Mouse (Mus musculus): ENCODE data around the gene Slc35e1.

The Slc35e1 gene

DNA sequence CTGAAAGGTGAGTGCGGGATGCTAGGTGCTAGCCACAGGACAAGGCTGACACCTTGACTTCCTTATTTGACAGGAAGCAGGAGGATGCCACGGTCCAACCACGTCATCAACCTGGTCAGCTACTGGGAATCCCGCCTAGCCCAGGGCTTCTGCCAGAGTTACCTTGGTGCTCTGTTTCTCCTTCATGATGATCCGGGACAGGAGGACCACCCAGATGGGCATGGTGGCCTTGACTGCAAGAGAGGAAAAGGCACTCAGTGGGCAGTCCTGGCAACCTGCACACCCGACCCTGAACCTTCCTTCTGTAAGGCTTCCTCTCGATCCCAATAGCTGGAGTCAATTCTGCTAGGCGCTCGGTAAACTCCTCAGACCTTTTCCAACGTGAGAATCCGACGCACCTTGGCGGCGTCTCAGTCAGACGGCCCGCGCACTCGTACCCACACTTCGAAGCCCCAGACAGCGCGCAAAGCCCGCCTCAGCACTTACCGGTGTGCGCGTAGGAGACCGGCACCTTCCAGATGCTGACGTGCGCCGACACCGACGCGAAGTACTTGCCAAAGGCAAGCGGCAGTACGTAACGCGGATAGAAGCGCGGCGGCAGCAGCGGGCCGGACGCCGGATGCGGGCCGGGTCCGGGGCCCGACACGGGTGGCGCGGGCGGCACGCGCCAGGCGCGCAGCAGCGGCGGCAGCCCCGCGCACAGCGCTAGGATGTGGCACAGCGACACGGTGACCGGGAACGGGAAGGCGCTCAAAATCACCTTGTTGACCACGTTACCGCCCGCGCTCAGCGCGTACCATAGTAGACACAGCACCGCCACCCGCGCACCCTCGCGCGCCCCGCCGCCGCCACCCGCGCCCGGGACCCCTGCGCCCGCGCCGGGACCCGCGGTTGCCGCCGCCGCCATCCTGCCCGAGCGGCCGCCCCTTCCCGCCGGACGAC lies at the start of gene Slc35e1:
Gene Slc35e1 (minus strand): TSS at position 935 of the 942 bp plus-strand sequence.
- peak in 1 of 2 experiments; percentile 61 for DNase-seq

DNA sequence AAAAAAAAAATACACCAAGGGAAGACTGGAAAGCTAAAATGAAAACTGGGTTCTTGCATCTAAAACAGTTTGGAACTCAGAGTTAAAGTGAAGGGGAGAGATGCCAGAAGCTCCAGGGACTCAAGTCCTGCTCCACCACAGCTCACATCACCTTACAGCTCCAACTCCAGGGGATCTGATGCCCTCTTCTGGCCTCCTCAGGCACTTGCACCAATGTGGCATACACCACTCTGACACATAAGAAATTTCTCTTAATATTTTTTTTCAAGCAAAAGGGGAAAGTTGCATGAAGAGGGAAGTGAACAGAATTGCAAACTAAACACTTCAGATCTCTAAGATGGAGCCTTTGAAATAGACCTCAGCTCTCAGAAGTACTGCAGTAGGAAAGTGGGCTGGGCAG lies 46.8 kb upstream of the Slc35e1 start:
- peak in 1 of 2 experiments; percentile 24 for DNase-seq

DNA sequence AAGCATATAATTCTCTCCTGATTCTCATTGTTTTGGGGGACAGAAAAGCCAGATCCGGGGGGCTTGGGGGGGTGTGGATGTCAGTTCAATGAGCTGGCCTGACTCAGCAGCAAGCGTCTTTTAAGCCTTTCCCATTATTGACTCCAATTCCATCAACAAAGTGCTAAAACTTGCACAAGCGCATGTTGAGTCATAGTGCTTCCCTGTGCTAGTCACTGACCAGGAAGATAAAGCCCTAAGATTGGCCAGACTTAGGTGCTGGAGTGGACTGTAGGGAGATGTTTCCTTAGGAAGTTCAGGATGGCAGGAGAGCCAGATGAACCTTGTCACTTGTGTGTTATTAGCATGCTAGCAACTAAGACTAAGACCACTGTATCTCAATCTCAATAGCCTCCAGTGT lies 42.5 kb upstream of the Slc35e1 start:
- no peak for DNase-seq

- no peak for DNase-seq
These were observed 39.7 kb upstream of the Slc35e1 start for GRCm38 (mm10) chr8:72532103-72532502.

DNA sequence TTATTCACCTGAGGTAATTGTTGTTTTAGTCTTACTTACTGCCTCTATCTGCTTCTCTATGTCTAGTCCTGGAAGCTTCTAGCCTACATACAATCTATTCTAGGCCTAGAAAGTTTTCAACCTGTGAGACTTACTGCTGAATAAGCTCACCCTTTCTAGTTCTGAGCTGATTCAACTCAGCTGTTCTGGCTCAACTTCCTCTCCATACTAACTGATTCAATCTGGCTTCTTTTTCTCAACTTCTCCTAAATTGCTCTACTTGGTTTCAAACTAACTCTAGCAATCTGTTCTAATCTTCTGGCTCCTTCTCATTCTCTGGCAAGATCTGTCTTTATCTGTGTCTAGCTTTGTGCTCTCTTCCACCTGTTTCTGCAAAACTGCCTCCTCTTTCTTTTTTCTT lies 29.5 kb upstream of the Slc35e1 start:
- DNase-seq: no peak

- no peak for DNase-seq
These were observed 25.1 kb upstream of the Slc35e1 start for GRCm38 (mm10) chr8:72517421-72517988.

DNA sequence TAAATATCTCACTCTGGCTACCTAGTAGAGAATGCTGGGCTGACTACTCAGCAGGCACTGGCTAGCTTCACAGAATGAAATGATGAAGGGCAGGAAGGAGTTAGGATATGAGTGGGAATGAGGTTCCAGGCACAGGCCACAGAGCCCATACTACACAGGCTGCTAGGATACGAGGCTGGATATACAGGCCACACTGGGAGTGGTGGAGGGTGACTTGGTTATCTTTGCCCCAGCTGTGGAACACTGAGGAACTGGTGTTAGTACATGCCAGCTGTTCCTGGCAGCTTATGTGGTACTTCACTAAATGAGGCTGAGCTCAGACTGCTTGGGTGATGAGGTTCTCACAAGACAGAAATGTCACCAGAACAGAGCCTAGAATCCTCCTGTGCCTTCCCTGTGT lies 20.7 kb upstream of the Slc35e1 start:
- DNase-seq: no peak

DNA sequence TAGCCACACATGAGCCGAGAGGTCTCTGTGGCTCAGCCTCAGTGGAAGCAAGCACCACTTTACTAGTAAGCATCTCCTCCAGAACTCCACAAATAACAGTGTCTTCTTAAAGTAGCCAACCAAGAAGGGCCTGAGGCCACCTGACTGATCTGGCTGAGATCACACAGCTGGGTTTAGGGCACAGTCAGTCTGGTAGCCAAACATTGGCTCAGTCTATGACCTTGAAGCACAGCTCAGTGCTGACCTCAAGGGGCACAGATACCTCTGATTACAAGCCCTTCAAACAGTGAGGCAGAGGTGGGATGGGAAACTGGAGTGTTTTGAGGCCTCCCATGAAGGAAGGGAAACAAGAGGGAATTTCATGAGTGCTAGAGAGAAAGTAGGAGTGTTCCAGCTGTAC lies 20.2 kb upstream of the Slc35e1 start:
- no peak for DNase-seq

DNA sequence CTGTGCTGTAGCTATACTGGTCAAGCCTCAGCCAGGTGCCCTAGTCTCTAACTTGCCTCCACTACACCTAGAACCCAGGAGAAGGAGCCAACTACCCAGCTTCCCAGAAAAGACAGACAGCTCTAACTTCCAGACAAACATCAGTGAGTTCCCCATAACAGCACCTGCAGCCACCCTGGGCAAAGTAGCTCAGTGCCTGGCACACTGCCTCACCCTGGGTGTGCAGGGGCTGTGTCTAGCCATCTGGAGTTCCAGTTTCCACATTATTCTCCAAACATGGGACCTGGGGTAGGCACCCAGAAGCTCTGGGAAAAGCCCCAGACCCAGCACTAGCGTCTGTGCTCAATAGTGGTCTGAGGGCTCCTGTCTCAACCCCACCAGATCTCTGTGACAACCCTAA lies 15.1 kb upstream of the Slc35e1 start:
- DNase-seq: peak in 1 of 2 experiments; percentile 50

DNA sequence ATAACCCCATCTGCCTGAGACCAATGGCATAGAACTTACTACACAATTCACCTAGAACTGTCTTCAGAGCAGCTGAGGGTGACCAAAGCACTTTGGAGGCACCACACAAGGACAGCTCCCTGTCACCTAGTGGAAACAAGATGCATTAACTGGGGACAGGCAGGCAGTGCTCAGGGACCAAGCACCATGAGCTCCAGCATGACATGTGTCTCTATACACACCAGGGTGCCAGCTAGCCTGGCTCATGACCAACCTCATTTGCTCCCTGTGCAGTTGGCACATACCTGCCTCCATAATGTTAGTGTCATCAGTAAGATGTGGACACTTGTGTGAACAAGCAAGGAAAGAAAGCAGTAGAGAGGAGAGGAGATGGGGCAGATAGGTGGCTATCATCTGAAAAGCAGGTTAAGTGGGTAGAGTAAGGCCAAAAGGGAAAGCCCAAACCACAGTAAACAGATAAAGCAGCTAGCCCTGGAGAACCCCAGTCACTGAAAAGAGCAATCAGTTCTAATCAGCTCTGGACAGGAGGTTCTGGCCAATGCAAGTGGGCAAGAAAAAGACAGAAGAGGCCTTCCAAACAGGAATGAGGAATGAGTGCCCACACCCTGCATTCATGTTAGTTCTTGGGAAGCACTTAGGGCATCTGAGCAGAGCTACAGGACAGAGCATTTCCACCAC lies 12.4 kb upstream of the Slc35e1 start:
- peak; percentile 80 to 82 for DNase-seq

DNA sequence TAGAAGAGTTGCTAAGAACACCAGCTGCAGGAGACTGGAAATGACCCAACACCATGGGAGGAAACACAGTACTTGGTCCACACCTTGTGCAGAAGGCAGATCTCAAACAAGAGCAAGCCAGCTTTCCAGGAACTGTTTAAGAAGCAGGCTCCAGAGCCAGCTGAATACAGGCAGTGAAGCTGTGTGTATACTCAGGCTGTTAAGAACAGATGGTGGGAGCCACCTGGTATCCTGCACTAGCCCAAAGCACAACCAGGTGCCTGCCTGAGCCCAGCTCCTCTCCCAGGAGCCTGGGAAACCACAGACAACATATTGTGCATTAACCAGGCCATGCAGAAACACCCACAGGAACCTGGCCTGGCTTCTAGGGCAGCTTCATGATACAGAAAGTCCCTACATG lies 11.7 kb upstream of the Slc35e1 start:
- peak; percentile 85 to 87 for DNase-seq

GRCm38 (mm10) chr8:72500521-72500931 lies 8.1 kb upstream of the Slc35e1 start:
- peak; percentile 87 to 89 for DNase-seq

GRCm38 (mm10) chr8:72499521-72500284 lies 7.3 kb upstream of the Slc35e1 start:
- no peak for DNase-seq

DNA sequence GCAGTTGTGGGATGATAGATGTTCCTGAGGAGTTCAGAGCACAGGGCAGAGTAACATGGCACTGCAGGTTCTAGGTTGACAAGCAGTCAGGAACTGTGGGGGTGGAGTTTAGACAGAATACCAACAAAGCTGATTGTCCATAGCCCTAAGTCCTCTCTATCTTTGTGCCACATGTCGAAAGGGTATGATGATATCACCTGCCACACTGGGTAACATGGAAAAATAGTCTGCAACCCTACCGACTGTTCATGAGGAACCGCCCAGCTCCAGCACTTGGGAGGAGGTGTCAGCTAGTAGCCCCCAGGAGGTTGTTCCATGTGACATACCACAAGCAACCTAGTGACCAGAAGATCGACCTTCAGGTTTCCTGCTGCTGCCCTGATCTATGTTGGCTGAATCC lies 6.1 kb upstream of the Slc35e1 start:
- DNase-seq: no peak

DNA sequence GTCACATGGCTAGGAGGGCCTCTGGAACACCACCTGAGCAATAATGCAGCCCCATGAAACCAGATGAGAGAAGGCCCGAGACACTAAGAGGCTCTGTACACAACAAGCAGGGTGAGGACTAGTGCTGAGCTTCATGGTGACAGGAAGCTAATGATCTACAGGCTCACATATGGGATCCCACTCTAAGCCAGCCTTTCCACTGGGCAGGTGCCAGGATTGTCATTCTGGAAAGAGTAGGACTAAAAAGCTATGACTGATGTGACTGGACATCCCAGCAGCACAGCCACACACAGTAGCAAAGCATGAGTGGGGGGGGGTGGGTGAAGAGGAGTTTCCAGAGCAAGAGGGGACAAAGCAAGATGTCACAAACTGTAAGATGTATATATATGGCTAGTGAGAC lies 5.5 kb upstream of the Slc35e1 start:
- peak in 1 of 2 experiments; percentile 50 for DNase-seq

DNA sequence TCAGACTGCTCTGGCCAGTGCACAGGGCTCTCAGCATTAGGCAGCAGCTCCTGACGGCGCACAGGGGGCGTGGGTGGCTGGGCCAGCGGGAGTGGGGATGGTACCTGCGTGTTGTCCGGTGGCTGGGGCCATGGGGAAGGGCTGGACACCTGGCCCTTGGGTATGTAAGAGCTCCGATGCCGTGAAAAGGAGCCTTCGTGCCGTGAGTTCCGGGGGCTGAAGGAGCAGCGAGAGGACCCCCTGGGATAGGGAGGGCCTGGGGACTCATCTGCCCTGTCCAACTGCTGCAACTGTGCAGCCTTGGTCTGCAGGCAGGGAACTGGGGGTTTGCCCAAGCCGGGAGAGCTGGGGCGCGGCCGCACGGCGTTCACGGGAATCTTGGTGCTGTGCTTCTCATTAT lies 3.8 kb upstream of the Slc35e1 start:
- DNase-seq: no peak

GRCm38 (mm10) chr8:72495411-72496111 lies 3.1 kb upstream of the Slc35e1 start:
- peak; percentile 42 to 50 for DNase-seq

- DNase-seq: no peak
These were observed 967 bp upstream of the Slc35e1 start for GRCm38 (mm10) chr8:72493381-72493780.

DNA sequence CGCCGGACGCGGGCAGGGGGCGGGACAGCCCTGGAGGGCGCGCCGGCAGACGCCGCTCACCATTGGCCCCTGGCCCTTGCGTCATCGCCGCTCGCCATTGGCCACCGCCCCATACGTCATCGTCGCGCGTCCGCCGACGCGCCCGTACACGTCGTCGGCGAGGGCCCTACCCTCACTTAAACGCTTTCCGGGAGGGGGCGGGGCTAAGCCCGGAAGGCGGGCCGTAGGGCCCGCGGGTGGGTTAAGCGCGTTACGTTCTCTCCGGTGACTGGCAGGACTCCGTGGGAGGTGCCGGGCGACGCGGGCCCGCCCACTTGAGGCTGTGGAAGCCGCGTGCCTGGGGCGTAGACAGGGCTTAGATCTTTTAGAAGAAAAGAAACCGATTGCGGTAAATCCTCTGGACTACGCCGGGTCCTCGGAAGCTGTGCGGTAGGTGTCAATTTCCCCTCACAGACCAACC lies 238 bp upstream of the Slc35e1 start:
- peak; percentile 99 to 100 for DNase-seq

DNA sequence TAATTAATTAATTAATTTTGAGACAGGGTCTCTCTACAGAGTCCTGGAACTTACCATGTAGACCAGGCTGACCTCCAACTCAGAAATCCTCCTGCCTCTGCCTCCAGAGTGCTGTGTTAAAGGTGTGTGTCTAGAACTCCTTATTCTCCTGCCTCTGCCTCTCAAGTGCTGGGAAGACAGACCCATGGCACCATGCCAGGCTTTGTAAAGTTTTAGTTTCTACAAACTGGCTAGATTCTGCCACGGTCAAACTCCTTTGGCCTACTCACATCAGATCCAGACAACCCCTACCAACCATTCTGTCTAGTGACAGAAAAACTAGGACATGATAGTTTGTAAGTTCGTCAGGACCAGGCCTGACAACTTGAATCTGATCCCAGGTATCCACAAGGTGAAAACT lies 1.4 kb downstream of the Slc35e1 start:
- DNase-seq: peak in 1 of 2 experiments; percentile 37

- no peak for DNase-seq
These were observed 5.4 kb downstream of the Slc35e1 start for GRCm38 (mm10) chr8:72487014-72487413.
